Mouse (Mus musculus) hindlimb bud, embryonic 11.5 days (tissue): ENCODE measurements around the gene Cmtm6.

Source experiments
- DNase-seq: peaks from one replicate; pipeline ENCODE4 v3.0.0-alpha.2; 2012; ENCODE audit warnings: low read depth, low spot score; ENCODE audit errors: extremely low spot score

The Cmtm6 gene

DNA sequence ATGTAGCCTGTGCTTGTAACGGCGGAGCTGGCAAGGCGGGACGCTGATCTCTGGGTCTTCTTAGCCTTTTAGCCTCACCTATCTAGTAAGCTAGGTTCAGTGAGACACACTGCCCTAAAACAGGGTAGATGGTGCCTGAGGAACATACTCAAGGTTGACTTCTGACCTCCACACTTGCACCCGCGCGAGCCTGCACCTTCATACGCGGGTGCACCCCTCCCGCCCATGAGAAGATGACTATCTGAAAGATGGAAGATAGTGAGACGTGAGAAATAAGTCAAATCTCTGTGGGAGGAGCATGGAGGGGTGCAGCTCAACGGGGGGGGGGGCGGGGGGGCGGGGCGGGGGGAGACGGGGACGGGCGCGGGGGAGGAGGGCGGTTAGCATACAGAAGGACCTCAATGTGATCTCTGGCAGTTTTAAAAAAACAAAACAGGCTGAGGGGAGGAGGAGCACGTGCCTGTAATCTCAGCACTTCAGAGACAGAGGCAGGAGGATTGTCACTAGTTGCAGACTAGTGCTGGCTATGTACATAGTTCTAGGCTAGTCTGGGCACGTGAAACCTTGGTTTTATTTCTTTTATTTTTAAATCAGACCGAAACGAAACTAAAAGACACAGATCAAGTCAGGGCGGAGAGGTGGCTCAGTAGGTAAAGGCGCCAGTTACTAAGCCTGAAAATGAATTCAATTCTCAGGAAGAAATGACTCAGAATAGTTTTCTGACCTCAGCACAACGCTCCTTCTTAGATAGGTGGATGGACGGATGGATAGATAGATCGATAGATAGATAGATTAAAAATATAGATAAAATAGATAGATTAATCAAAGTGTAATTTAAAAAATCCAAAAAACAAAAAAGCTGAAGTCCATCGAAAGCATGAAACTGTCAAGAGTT is 758 bp upstream of the Cmtm6 start:
- DNase-seq: no peak

DNA sequence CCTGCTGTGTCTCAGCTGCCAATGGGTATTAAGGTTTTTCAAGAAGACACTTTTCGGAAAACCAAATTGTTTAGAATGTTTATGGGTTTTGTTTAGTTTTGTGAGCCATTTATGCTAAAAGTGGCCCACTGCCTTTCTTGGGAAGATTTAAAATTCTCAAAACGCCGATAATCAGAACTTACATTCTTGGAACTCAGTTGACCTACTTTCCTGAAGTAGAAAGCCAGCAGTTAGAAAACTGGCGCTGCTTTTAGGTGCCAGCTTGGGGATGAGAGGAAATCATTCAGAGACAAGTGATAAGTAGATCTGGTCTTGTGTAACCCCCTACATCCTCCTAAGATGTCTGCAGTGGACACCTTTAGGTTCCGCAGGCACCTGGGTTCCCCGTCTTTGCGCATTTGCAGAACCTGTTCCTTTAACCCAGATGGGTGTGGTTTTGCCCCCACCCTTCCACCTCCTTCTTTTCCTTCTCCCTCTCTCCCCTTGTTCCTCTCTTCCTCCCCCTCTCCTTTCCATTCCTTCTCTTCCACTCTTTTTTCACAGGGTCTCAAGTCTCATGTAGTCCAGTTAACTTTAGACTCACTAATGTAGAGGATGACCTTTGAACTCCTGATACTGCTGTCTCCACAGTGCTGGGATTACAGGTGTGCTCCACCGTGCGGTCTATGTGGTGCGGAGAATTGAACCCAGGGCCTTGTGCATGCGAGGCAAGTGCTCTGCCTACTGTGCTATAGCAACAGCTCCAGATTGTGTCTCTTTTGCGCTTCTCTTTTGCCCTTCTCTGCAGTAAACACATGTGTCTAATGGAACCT is 1.2 kb downstream of the Cmtm6 start:
- DNase-seq: no peak

- no peak for DNase-seq
Observed at GRCm38 (mm10) chr9:114733238-114733637, 2.3 kb downstream of the Cmtm6 start.

DNA sequence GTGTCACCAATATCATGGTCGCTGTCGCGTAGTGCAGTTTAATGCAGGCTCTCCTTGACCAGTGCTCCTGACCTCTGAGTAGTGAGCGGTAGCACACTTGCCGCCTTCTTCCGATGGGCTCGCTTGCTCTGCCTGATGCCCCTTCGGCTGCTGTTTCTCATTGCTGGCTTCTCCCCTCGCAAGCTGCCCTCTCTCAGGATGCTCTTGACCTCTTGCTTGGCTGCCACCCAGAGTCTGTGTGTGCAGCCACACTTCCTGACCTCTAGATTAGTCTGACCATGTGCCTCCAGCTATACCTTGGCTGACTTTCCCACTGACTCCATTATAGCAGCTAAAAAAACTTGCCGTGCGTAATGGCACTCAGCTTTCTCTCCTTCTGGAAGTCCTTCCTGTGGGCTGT is 5.5 kb downstream of the Cmtm6 start:
- DNase-seq: no peak

DNA sequence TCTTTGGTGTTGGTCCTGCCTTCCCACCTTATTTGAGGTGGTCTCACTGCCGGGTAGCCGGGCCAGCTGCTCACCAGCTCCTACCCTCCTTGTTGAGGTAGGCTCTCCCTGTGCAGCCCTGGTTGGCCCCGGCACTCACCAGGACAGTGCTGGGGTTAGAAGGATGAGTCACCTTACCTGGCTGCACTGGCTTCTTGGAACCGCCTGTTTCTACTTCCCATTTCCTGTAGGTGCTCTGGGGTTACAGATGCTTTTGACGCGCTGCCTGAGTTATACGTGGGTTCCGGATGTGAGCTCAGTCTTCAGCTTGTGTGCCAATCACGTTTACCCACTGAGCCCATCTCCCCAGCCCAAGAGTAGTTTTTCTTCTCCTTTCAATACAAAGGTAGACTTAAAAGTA is 9.4 kb downstream of the Cmtm6 start:
- DNase-seq: no peak

DNA sequence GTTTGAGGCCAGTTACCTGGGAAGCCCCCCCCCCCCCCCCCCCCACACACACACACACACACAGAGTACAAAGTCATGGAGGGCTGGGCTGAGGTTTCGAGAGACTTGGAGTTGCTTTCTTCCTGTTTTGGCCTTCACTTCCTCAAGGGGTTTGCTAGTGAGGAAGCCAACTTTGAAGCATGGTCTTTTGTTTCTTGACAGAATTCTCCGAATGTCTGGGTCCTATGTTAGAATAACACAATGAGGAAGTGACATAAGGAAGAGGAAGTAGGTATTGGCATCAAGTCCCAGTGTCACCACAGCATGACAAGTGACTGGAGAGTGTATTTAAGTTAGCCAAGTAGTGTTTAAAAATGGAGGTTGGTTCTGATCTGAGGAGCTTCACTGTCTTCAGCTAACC is 11.8 kb downstream of the Cmtm6 start:
- no peak for DNase-seq

- DNase-seq: no peak
Observed at GRCm38 (mm10) chr9:114745163-114745562, 14.2 kb downstream of the Cmtm6 start.

GRCm38 (mm10) chr9:114745654-114746053 is 14.7 kb downstream of the Cmtm6 start:
- no peak for DNase-seq

GRCm38 (mm10) chr9:114747012-114747411 is 16.1 kb downstream of the Cmtm6 start:
- no peak for DNase-seq

DNA sequence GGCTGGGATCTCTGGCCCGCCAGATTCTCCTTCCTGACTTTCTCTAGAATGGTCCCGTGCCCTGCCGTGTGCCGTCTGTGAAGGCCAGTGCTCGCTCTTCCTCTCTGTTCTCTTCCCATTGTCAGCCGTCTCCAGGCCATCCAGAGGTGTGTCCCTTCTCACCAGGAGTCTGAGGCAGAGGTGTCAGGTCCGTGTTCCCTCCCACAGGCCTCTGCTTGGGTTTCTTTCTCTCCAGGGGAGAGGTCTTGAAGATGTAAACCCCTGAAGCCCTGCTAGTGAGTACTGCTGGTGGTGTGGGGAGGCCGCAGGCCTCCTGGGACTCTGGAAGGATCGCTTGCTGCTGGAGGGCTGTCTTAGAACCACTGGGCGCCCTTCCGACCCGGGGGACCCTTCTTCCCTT is 16.6 kb downstream of the Cmtm6 start:
- no peak for DNase-seq

GRCm38 (mm10) chr9:114751582-114751981 is 20.7 kb downstream of the Cmtm6 start:
- DNase-seq: no peak

DNA sequence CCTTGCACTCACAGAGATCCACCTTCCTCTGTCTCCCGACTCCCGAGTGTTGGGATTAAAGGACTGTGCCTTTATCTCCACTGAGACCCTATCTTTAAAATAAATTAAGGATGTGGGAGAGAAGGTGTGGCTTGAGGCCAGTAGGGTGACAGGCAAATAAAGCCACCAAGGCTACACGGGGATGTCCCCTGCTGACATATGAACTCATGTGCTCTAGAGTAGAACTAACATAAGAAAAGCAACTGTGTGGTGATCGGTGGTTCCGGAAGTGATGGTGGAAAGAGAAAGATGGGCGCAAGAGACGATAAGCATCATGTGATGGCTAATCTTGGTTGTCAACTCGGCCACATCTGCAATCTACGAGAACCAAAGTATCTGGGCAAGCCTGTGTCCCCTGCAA is 21.4 kb downstream of the Cmtm6 start:
- no peak for DNase-seq

- DNase-seq: no peak
Observed at GRCm38 (mm10) chr9:114752863-114753484, 22.1 kb downstream of the Cmtm6 start.

DNA sequence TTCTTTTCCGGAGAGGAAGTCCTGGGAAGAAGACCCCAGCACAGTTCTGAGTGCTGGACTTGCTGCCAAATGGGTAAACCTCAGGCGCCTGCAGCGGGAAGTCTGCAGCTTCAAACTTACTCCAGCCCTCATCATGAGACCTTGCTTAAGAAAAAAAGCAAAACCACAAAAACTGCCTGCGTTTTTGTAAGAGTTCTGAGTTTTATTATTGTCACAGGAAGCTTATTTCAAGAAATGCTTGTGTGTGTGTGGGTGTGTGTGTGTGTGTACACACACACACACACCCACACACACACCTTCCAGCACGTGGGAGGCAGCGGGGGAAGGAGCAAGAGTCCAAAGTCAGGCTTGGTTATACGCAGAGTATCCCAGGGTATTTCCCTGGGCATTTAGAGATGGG is 27.4 kb downstream of the Cmtm6 start:
- no peak for DNase-seq

GRCm38 (mm10) chr9:114758801-114759200 is 27.9 kb downstream of the Cmtm6 start:
- DNase-seq: no peak

DNA sequence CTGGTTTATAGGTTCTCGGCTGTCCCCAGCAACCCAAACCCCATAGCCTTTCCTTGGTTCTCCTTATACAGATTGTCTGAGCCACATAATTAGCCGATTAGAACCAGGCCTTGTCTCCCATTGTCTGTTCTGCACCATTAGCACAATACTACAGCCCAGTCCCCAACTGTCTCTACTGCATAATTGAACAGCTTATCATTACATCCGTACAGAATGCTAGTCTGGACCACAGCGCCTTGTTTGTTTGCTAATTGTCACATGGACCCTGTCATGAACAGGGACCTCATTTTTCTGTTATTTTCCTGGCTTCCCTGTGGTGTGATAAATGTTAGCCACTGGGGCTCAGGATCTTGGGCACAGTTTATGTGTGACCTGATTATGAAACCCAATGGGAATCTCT is 29.0 kb downstream of the Cmtm6 start:
- no peak for DNase-seq

DNA sequence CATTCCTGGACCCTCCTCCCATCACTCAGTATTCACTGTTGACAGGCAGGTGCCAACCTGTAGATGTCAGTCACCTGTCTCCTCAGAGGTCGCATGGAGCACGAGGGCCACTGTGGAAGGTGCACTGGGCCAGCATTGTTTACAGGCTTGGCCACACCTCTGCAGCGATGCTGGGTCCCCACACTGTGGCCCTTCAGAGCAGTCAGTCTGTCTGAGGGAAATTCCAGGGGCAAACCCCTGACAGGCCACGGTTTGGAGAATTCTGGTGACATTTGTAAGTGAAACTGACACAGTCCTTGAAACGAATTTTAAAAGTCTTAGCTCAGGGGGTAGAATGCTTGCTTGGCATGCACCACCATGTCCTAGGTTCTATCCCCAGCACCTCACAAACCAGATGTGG is 29.4 kb downstream of the Cmtm6 start:
- no peak for DNase-seq

GRCm38 (mm10) chr9:114761848-114762247 is 30.9 kb downstream of the Cmtm6 start:
- no peak for DNase-seq

- DNase-seq: no peak
Observed at GRCm38 (mm10) chr9:114763341-114763740, 32.4 kb downstream of the Cmtm6 start.

GRCm38 (mm10) chr9:114767030-114767429 is 36.1 kb downstream of the Cmtm6 start:
- no peak for DNase-seq

DNA sequence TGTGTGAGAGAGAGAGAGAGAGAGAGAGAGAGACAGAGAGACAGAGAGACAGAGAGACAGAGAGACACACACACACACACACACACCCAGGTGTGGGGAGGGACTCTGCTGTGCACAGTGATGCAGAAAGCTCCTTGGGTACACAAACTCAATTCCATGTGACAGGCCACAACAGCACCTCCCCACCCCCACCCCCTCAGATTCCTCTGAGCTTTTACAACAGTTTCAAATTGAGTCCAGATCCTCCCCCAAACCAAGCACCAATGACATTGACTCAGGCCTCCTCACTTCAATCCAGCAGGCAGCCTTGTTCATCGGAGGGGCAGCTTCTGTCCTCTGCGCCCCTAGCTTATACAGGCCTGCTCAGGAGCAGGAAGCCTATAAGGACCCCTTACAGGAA is 36.6 kb downstream of the Cmtm6 start:
- DNase-seq: no peak

DNA sequence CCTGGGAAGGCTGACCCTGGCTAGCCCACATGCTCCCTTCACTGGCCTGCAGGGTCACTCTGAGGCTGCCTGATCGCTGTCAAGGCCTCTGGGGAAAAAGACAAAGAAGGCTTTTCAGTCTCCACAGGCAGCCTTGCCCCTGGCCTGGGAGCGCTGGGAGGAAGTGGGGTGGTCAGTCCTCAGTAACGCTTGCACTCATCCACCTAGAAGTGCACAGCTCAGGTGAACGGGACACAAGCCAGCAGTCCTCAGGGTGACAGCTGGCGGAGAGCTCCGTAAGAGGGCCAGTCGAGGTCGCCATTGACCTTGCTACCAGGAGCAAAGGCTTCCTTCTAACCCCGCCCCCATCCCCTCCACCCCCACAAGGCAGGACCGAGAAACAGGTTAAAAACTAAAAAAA is 37.1 kb downstream of the Cmtm6 start:
- no peak for DNase-seq
